Mouse (Mus musculus): Measurements from ENCODE around the gene Rpl36al.

The Rpl36al gene

GRCm38 (mm10) chr12:69158366-69158764 is 25.5 kb downstream of the Rpl36al start:
- no peak for DNase-seq (ENCODE audit: low spot score)

- no peak for DNase-seq (ENCODE audit: low spot score)
Measured at GRCm38 (mm10) chr12:69157107-69157506, 26.8 kb downstream of the Rpl36al start.

DNA sequence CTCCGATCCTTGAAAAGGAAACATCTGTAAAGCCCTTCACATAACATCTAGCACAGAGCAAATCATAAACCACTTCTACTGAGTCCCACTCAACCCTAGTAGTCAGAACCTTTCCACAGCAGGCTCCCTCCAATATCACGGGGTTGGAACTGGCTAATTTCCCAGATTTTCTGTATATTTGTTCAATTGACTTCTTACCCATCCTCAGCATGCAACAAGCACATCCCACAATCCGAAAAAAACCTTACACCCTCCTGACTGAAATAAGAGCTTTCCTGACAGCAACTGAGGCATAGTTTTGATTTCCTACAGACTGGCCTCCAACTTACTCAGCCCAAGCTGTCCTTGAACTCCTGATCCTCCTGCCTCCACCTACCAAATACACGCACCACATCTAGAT is 27.4 kb downstream of the Rpl36al start:
- no peak for DNase-seq (ENCODE audit: low spot score)

DNA sequence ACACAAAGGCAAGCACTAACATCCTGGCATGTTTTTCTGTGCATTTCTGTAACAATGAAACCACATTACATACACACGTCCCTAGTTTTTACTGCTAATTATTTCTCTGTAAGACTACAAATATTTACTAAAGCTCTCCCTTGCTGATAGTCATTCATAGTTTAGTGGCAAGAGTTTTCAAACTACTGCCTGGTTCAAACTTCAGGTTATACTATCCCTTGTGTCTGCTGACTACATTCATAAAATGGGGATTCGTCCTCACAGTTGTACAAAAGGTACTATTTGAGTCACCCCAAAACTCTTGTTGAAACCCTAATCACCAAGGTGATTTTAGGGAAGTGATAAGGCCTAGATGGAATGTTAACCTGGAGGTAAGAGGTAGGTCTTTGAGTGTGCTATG is 28.0 kb downstream of the Rpl36al start:
- DNase-seq (ENCODE audit: low spot score), result no peak

DNA sequence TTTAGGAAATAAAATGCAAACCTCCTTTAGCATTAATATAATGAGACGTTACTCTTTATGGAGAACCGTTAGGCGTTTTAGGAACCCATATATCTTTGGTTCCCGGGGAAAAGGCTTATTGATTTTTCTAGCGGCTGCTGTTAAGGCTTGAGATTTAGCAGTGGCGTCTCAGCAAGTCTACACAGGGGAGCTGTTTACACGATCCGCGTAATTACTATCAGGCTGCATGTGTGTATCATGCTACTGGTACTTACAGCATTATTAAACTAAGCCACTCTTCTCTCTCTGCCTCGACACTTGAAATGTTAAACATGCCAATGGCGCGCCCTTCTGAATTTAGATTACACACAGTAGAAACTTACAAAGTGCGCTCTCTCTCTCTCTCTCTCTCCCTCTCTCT is 33.8 kb downstream of the Rpl36al start:
- DNase-seq (ENCODE audit: low spot score), result no peak

GRCm38 (mm10) chr12:69147166-69147735 is 36.6 kb downstream of the Rpl36al start:
- DNase-seq (ENCODE audit: low spot score), result no peak

- no peak for DNase-seq (ENCODE audit: low spot score)
Measured at GRCm38 (mm10) chr12:69143460-69143859, 40.4 kb downstream of the Rpl36al start.

DNA sequence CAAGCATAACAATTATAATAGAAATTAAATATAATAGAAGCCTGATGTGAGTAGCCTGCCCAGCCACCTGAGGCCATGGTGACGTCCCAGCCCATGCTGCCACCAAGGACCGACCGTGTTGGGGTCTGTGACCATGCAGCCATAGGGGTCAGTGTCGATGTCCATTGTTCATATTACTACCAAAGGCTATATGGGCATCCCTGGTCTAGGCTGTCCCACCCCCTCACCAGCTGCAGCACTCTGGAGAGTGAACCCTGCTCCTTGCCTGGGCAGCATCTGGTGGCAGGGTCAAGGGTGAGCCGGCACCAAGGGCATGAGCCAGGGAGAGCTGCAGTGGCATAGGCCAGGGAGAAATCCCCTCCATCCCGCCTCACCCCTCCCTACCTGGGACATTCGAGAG is 44.0 kb downstream of the Rpl36al start:
- DNase-seq (ENCODE audit: low spot score), result no peak

DNA sequence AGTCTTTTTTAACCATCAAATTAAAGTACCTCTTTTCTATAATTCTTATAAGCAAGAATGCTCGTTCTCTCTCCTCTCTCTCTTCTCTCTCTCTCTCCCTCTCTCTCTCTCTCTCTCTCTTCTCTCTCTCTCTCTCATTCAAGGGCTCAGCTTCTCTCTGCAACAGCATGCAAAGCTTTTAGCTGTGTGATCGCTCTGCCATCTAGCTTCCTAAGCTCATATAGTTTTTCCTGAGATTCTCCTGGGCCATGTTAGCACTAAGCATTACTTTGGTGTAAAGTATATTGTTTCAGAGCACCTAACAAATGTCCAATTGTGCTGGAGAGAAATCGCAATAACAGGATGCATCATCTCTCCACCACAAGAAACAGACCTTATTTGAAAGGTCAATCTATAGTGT is 44.7 kb downstream of the Rpl36al start:
- DNase-seq (ENCODE audit: low spot score), result no peak
